Mouse (Mus musculus): ENCODE measurements around the gene Gm7697.
"Not testable (repeated sequence)": the region's sequence is repeated elsewhere in the genome, so short reads cannot be mapped to it uniquely, and the experiment has no call there.

Gene Gm7697

GRCm38 (mm10) chr8:69522876-69523275 lies at the start of gene Gm7697:
Gm7697 (minus strand) TSS chr8:69522976.
- not testable (repeated sequence) for DNase-seq

- not testable (repeated sequence) for DNase-seq
These were observed 28.5 kb upstream of the Gm7697 start for GRCm38 (mm10) chr8:69551249-69551648.

DNA sequence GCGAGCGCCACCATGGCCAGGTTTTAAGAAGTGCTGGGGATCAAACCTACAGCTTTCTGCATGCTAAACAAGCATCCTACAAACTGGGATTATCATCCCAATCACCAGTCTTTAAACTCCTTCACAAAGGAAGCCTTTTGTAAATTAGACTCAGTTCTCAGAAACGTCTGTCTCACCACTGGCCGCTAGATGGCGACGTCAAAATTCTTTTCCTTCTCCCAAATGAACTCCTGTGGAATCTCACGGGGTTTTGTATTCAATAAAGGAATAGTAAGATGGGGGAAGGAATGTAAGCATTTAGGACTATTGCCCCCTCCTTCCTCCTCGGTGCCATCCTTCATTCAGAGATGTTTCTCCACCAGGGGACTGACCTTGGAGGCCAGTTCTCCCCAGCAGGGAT lies 26.8 kb upstream of the Gm7697 start:
- DNase-seq, result peak; percentile 78

GRCm38 (mm10) chr8:69548114-69548513 lies 25.3 kb upstream of the Gm7697 start:
- DNase-seq, result not testable (repeated sequence)

DNA sequence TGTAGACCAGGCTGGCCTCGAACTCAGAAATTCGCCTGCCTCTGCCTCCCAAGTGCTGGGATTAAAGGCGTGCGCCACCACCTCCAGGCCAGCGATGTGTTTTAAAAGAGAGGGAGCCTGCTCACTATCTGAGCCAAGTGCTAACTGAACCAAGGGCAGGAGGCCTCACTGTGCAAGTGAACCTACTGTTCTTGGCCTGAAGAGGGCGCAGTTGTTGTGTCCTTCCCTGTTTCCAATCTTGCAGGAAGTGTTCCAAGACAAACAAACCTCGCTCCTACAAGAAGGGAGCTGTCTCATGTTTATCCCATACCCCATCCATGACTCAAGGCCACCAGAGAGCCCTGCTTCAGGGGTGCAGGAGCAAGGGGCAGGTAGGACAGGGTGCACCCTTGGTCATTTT lies 24.4 kb upstream of the Gm7697 start:
- not testable (repeated sequence) for DNase-seq

DNA sequence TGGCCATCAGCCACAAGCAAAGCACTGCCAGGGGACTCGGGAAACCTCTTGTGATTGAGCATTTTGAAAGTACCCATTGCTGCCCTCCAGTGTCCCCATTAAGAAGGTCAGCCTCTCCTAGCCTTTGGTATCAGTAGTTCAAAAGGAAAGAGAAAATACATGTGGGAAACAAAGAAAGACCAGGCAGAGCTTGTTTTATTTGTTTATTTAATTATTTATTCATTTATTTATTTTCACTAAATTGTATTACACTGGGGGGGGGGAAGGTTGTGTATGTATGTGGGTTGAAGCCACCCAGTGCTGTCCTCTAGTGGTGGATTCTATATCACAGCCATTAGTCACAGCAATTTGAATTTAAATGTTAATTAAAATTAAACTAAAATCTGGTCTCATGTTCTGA lies 22.2 kb upstream of the Gm7697 start:
- not testable (repeated sequence) for DNase-seq

GRCm38 (mm10) chr8:69544511-69544910 lies 21.7 kb upstream of the Gm7697 start:
- DNase-seq, result not testable (repeated sequence)

DNA sequence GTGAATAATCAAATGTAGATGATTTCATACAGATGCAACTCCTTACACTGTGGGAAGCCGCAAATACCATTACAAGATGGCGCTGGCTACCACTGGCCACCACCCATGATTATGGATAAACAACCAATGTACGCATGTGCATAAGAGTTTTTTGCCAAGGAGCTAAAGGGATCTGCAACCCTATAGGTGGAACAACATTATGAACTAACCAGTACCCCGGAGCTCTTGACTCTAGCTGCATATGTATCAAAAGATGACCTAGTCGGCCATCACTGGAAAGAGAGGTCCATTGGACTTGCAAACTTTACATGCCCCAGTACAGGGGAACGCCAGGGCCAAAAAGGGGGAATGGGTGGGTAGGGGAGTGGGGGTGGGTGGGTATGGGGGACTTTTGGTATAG lies 21.2 kb upstream of the Gm7697 start:
- DNase-seq, result not testable (repeated sequence)

GRCm38 (mm10) chr8:69540764-69541163 lies 18.0 kb upstream of the Gm7697 start:
- DNase-seq, result not testable (repeated sequence)

GRCm38 (mm10) chr8:69540331-69540730 lies 17.6 kb upstream of the Gm7697 start:
- not testable (repeated sequence) for DNase-seq

DNA sequence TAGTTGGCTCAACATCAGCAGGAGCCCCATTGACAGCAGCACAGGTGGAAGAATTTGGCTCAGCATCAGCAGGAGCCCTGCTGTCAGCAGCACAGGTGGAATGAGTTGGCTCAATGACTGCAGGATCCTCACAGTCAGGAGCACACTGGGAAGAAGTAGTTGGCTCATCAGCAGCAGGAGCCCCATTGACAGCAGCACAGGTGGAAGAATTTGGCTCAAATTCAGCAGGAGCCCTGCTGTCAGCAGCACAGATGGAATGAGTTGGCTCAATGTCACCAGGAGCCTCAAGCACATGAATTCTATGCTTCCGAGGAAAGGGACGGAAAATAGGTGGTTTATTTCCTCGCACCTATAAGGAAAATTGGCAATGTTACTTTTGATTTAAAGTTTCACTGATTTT lies 47.8 kb downstream of the Gm7697 start:
- not testable (repeated sequence) for DNase-seq

DNA sequence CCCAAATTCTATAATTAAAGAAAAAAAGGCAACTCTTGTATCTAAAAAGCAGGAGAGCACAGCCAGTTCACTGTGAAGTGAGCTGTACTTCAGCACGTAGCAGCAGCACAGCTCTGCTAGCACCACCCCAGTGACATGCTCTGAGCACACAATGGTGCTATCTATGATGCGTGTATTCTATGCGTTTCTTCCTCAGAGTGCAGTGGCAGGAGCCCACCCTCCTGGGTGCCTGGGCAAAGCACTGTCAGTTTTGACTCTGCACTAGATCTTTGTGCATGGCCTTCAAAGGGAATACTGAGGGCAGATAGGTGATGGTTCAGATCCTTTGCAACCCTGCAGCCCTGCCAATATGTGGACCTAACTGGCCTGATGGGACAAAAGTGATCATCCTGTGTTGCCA lies 69.3 kb downstream of the Gm7697 start, which contains the start of gene Gm9495:
Gm9495 (minus strand) TSS at position 101 of the 400 bp plus-strand sequence.
- DNase-seq, result not testable (repeated sequence)
